Mouse (Mus musculus) hindbrain, postnatal 0 days (tissue): Measurements from ENCODE around the gene Pbx4. TPM values are rescaled to one million over a fixed set of nuclear protein-coding genes. Genes with fewer than 3 reads are reported as not detected.

Experiments used
- ATAC-seq: fragments of 200-750 bp; cut with Nextera tagmentation; 2 replicates; pipeline ENCODE4 v1.8.0; 2017; ENCODE audit warnings: mild to moderate bottlenecking, moderate TSS enrichment, moderate library complexity
- DNase-seq: peaks from one replicate; pipeline ENCODE4 v3.0.0-alpha.2; 2015; ENCODE audit warnings: low spot score
- H3K27ac ChIP-seq: fragments of 300-500 bp; sonication (generic); 2 replicates; pipeline ENCODE4 v1.5.1; 2014; ENCODE audit warnings: mild to moderate bottlenecking
- H3K27me3 ChIP-seq: fragments of 300-500 bp; sonication (generic); 2 replicates; pipeline ENCODE4 v1.6.1; 2014; ENCODE audit warnings: low read length, mixed read lengths; ENCODE audit not compliant: insufficient read depth
- H3K36me3 ChIP-seq: fragments of 300-500 bp; sonication (generic); 2 replicates; pipeline ENCODE4 v1.6.1; 2014; ENCODE audit warnings: low read length, mixed read lengths; ENCODE audit not compliant: insufficient read depth
- H3K4me1 ChIP-seq: fragments of 300-500 bp; sonication (generic); 2 replicates; pipeline ENCODE4 v1.6.1; 2014; ENCODE audit warnings: antibody characterized with exemption, low read length, mixed read lengths; ENCODE audit not compliant: insufficient read depth
- H3K4me2 ChIP-seq: fragments of 300-500 bp; sonication (generic); 2 replicates; pipeline ENCODE4 v1.6.1; 2014; ENCODE audit warnings: low read depth, mild to moderate bottlenecking, low read length, moderate library complexity, mixed read lengths
- H3K4me3 ChIP-seq: fragments of 300-500 bp; sonication (generic); 2 replicates; pipeline ENCODE4 v1.5.1; 2014; ENCODE audit warnings: low read length
- H3K9ac ChIP-seq: fragments of 300-500 bp; sonication (generic); replicated peaks from 2 replicates; pipeline ENCODE4 v1.6.1; 2014; ENCODE audit warnings: mild to moderate bottlenecking, low read length, moderate library complexity, mixed read lengths
- H3K9me3 ChIP-seq: fragments of 300-500 bp; sonication (generic); 2 replicates; pipeline ENCODE4 v1.6.1; 2016; ENCODE audit warnings: low read length, mixed read lengths
- CTCF ChIP-seq: IDR thresholded peaks from 2 replicates; pipeline ENCODE4 v1.5.1; 2016; ENCODE audit warnings: antibody characterized with exemption, control low read depth, low read depth
- WGBS: fragments of 180-500 bp; shearing (Covaris S2); extraction: QIAGEN DNeasy Blood & Tissue Kit; methylation state at CpG from one replicate; pipeline ENCODE4 v1.1.7; 2014; 5-methylcytosine and 5-hydroxymethylcytosine counted together
- polyA plus RNA-seq: library from polyadenylated mRNA; unstranded; fragments of >200 nt; fragmentation: Nextera tagmentation; extraction: Ambion mirVana; gene quantifications from 2 replicates; pipeline ENCODE4 v1.2.1, GENCODE M21; 2015
- total RNA-seq: library from RNA; depleted of rRNA; stranded (reverse); fragments of >200 nt; gene quantifications from 2 replicates; pipeline ENCODE4 v1.2.3, GENCODE M21; 2014

Gene Pbx4
- total and polyA plus RNA-seq, 2 experiments from 2014 or later = 81.9 to 86.4 TPM

- TF ChIP-seq CTCF = no peak
- peak within 1 kb of the TSS; percentile 46 for H3K4me3 ChIP-seq
- peaks cover 43% of the 10 kb centered on the region for H3K36me3 ChIP-seq
- ATAC-seq (peak; percentile 50), DNase-seq (peak; percentile 71)
- H3K27me3 ChIP-seq = no peaks in the 10 kb centered on the region
- 8% methylated on average over 28 of the region's 28 CpGs for WGBS
- no peaks in the 10 kb centered on the region for H3K9me3 ChIP-seq
- H3K4me1 ChIP-seq = no peaks in the 10 kb centered on the region
- peak within 1 kb of the TSS; percentile 58 for H3K9ac ChIP-seq
- peak within 1 kb of the TSS; percentile 52 for H3K27ac ChIP-seq
- peak within 1 kb of the TSS; percentile 62 for H3K4me2 ChIP-seq
These were observed 24.0 kb upstream of the Pbx4 start, which contains the start of gene Gmip for GRCm38 (mm10) chr8:69808094-69808863. Gene Gmip, plus strand, starts transcription at chr8:69808679.

- Histone ChIP-seq H3K9me3 (no peaks in the 10 kb centered on the region), H3K27me3 (no peaks in the 10 kb centered on the region), H3K9ac (peak overlapping the region; percentile 58), H3K4me3 (peak overlapping the region; percentile 46), H3K4me2 (peak overlapping the region; percentile 62), H3K4me1 (no peaks in the 10 kb centered on the region), H3K36me3 (peaks cover 41% of the 10 kb centered on the region), H3K27ac (peak overlapping the region; percentile 52)
- WGBS = 3% methylated on average over 23 of the region's 23 CpGs
- TF ChIP-seq CTCF = peak; percentile 7; the same call in 1 of the 2 replicates
- peak; percentile 58 for DNase-seq
- peak; percentile 59 for ATAC-seq
These were observed 23.4 kb upstream of the Pbx4 start for GRCm38 (mm10) chr8:69808864-69809403.

GRCm38 (mm10) chr8:69809820-69810219, 22.5 kb upstream of the Pbx4 start:
- H3K9ac ChIP-seq = no peak overlapping the region
- no peaks in the 10 kb centered on the region for H3K27me3 ChIP-seq
- no peaks in the 10 kb centered on the region for H3K4me1 ChIP-seq
- no peak for TF ChIP-seq CTCF
- H3K27ac ChIP-seq = no peak overlapping the region
- H3K9me3 ChIP-seq = no peaks in the 10 kb centered on the region
- peak overlapping the region; percentile 62; the same call in 1 of the 2 replicates for H3K4me2 ChIP-seq
- H3K4me3 ChIP-seq = no peak overlapping the region
- H3K36me3 ChIP-seq = peaks cover 44% of the 10 kb centered on the region
- ATAC-seq (no peak), DNase-seq (no peak)
- WGBS = 60% methylated on average over 3 of the region's 3 CpGs

DNA sequence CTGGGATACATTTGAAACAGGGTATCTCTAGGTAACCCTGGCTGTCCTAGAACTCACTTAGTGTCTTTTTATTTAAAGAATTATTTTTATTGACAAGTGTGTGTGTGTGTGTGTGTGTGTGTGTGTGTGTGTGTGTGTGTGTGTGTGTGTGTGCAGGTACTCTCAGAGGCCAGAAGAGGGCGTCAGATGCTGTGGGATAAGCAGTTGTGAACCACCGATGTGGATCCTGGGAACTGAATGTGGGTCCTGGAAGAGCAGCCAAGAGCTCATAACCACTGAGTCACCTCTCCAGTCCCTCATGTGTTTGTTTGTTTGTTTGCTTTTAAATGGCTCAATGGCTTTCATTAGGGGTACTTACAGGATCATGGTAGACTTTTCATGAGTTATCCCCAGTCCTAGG, 17.4 kb upstream of the Pbx4 start:
- H3K27me3 ChIP-seq = no peaks in the 10 kb centered on the region
- no peak overlapping the region for H3K27ac ChIP-seq
- H3K4me2 ChIP-seq = no peak overlapping the region
- 71% methylated on average over 2 of the region's 2 CpGs for WGBS
- no peak for TF ChIP-seq CTCF
- no peaks in the 10 kb centered on the region for H3K9me3 ChIP-seq
- no peak overlapping the region for H3K9ac ChIP-seq
- no peak overlapping the region for H3K4me3 ChIP-seq
- H3K36me3 ChIP-seq = peaks cover 22% of the 10 kb centered on the region; the same call in 1 of the 2 replicates
- ATAC-seq (no peak), DNase-seq (no peak)
- no peaks in the 10 kb centered on the region for H3K4me1 ChIP-seq

- 89% methylated on average over 4 of the region's 4 CpGs for WGBS
- DNase-seq (no peak), ATAC-seq (no peak)
- Histone ChIP-seq H3K27ac (no peak overlapping the region), H3K4me1 (no peaks in the 10 kb centered on the region), H3K4me3 (no peak overlapping the region), H3K36me3 (peaks cover 22% of the 10 kb centered on the region; the same call in 1 of the 2 replicates), H3K27me3 (no peaks in the 10 kb centered on the region), H3K9ac (no peak overlapping the region), H3K9me3 (no peaks in the 10 kb centered on the region), H3K4me2 (no peak overlapping the region)
- no peak for TF ChIP-seq CTCF
These were observed 16.9 kb upstream of the Pbx4 start for GRCm38 (mm10) chr8:69815396-69815795.

DNA sequence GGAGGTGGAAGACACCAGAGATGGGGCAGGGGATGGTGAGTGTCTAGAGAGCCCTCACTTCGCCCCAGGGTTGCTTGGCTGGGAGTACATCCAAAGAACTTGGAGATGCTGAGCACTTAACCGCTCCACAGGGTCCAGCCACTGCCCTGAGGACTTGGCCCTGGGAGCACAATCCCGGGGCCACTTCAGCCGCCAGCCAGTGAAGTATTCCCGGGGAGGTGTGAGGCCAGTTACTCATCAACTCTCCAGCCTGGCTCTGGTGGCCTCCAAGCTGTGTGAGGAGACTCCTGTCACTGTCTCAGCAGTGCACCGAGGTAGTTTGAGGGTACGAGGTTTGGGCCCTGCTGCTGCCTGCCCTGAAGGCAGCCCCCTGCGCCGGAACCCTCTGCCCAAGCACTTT, 11.8 kb upstream of the Pbx4 start:
- ATAC-seq (no peak), DNase-seq (no peak)
- Histone ChIP-seq H3K36me3 (0 out of 2 replicates have a peak, but pooled peaks cover 10% of the 10 kb centered on the region), H3K9me3 (no peaks in the 10 kb centered on the region), H3K9ac (no peak overlapping the region), H3K27me3 (no peaks in the 10 kb centered on the region), H3K27ac (no peak overlapping the region), H3K4me1 (peaks cover 13% of the 10 kb centered on the region), H3K4me2 (no peak overlapping the region), H3K4me3 (no peak overlapping the region)
- no peak for TF ChIP-seq CTCF
- 78% methylated on average over 9 of the region's 9 CpGs for WGBS
